Mouse (Mus musculus) monocyte, adult 5-6 weeks (primary cell): ENCODE measurements around the gene Btg2. TPM values are rescaled to one million over a fixed set of nuclear protein-coding genes. Genes with fewer than 3 reads are reported as not detected.

Experiments used
- ATAC-seq: fragments of 153-309, 156-312 bp; replicated peaks from 2 replicates; pipeline ENCODE4 v1.8.0; 2017; ENCODE audit warnings: mild to moderate bottlenecking; ENCODE audit not compliant: low TSS enrichment, insufficient number of reproducible peaks, severe bottlenecking, poor library complexity, low FRiP score
- total RNA-seq: library from RNA; stranded (forward); fragments of 200-1000, 200-491, 200-594 nt; gene quantifications from 3 replicates; pipeline ENCODE4 v1.2.3, GENCODE M21; 2017

Gene Btg2
- total RNA-seq, 1 experiment from 2014 or later = 430 TPM

- ATAC-seq = no peak
Observed at GRCm38 (mm10) chr1:134099516-134100235, 20.8 kb upstream of the Btg2 start.

- ATAC-seq = peak; percentile 65
Observed at GRCm38 (mm10) chr1:134098726-134099515, 20.0 kb upstream of the Btg2 start.

- ATAC-seq = peak; percentile 15; the same call in 1 of the 2 replicates
Observed at GRCm38 (mm10) chr1:134097956-134098725, 19.2 kb upstream of the Btg2 start.

- no peak for ATAC-seq
Observed at GRCm38 (mm10) chr1:134097080-134097855, 18.3 kb upstream of the Btg2 start.

GRCm38 (mm10) chr1:134096264-134096934 is 17.5 kb upstream of the Btg2 start:
- no peak for ATAC-seq

- ATAC-seq = no peak
Observed at GRCm38 (mm10) chr1:134095721-134096120, 16.8 kb upstream of the Btg2 start.

- 0 out of 2 replicates have a peak, but pooled peaks have one; percentile 5 for ATAC-seq
Observed at GRCm38 (mm10) chr1:134095033-134095612, 16.2 kb upstream of the Btg2 start.

GRCm38 (mm10) chr1:134093771-134094526 is 15.0 kb upstream of the Btg2 start:
- ATAC-seq = peak; percentile 68

GRCm38 (mm10) chr1:134092852-134093770 is 14.2 kb upstream of the Btg2 start:
- peak; percentile 55 for ATAC-seq

- no peak for ATAC-seq
Observed at GRCm38 (mm10) chr1:134092368-134092767, 13.4 kb upstream of the Btg2 start.

- ATAC-seq = no peak
Observed at GRCm38 (mm10) chr1:134091851-134092250, 12.9 kb upstream of the Btg2 start.

- ATAC-seq = no peak
Observed at GRCm38 (mm10) chr1:134089074-134089473, 10.2 kb upstream of the Btg2 start.

- no peak for ATAC-seq
Observed at GRCm38 (mm10) chr1:134086811-134087398, 8.0 kb upstream of the Btg2 start.

GRCm38 (mm10) chr1:134086017-134086416 is 7.1 kb upstream of the Btg2 start:
- ATAC-seq = no peak

- ATAC-seq = no peak
Observed at GRCm38 (mm10) chr1:134084128-134084527, 5.2 kb upstream of the Btg2 start.

- no peak for ATAC-seq
Observed at GRCm38 (mm10) chr1:134083676-134084075, 4.8 kb upstream of the Btg2 start.
